Comparison of ENCODE assay signal across 17 mouse cellular contexts in the genomic region with DNA sequence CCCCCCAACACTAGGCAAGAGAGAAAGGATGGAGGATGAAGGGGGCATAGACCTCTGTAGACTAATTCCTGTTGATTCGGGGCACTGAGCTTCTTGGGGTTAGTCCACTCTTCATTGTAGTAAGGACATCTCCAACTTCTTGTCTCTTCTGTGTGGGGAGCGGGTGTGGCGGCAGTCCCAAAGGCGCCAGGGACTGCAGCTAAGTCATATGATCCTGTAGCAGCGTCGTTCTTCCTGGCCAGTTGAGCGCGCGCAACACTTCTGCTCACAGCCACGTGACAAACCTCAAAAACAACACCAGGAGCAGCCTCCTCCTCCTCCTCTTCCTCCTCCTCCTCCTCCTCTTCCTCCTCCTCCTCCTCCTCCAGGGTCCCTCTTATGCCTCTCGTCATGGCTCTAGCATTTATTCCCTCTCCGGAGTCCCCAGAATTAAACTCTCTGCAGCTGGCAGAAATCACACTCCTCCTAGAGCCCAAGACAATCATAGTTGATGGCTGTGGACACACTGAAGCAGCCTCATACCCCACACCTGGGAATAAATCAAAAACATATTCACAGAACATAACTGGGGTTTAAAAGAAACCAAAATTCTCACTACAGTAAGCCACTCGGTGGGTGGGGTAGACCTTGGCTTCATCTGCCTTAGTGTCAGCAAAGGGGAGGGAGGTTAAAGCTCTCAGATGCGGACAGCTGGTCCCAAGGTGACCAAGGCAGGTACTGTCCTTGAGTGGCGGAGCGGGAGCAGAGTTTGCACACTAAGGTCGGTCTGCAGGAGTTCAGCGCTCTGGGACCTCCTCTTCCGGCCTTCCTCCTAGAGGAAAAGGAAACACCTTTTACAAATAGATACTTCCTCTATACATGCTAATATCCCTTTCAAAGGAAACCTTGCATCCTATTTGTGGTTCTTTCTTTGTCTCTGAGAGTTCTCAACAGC. TPM values are rescaled to one million over a fixed set of nuclear protein-coding genes. Genes with fewer than 3 reads are reported as not detected.
DNase-seq lines count a peak whose midpoint lies in the region; ATAC-seq lines count a peak whose summit lies in the region.
"Had no signal": no experiment of that assay in that cellular context is flagged by ENCODE, and none has a peak within 500 bp of the region (broad histone marks: within the 10 kb centered on the region; RNA-seq: fewer than 3 reads in every experiment).

No protein-coding gene starts in this region.

- no peak for ATAC-seq in heart, embryonic 16.5 days (replicated peaks; ENCODE audit: extremely low read depth, insufficient read depth, low FRiP score)
- no peak for ATAC-seq in cerebellum, adult (ENCODE audit: insufficient number of reproducible peaks, low FRiP score, low TSS enrichment)
- ATAC-seq: forebrain, embryonic 16.5 days had no signal

- no peaks in the 10 kb centered on the region for H3K27me3 ChIP-seq in heart, embryonic 16.5 days (ENCODE audit: control insufficient read depth, insufficient read depth, low read length)
- peaks cover 7% of the 10 kb centered on the region; the same call in 1 of the 2 replicates for H3K27me3 ChIP-seq in embryonic facial prominence, embryonic 10.5 days (replicated peaks; ENCODE audit: low read depth, poor library complexity, severe bottlenecking)

- H3K27ac ChIP-seq in heart, embryonic 16.5 days (ENCODE audit: low read length) = no peak overlapping the region
- no peak overlapping the region for H3K27ac ChIP-seq in embryonic facial prominence, embryonic 10.5 days (replicated peaks)

- 0 out of 2 replicates have a peak overlapping the region, but pooled peaks have one; percentile 12 for H3K4me2 ChIP-seq in heart, embryonic 16.5 days (ENCODE audit: low read depth, low read length)

- 77% methylated on average over 19 of the region's 19 CpGs for WGBS in heart, embryonic 16.5 days
- WGBS in embryonic facial prominence, embryonic 10.5 days = 90% methylated on average over 19 of the region's 19 CpGs

- H3K36me3 ChIP-seq in heart, embryonic 16.5 days (ENCODE audit: control insufficient read depth, insufficient read depth) = no peaks in the 10 kb centered on the region
- no peaks in the 10 kb centered on the region for H3K36me3 ChIP-seq in embryonic facial prominence, embryonic 10.5 days (replicated peaks)

- H3K9ac ChIP-seq in heart, embryonic 16.5 days (ENCODE audit: low read length) = no peak overlapping the region

- peaks cover 2% of the 10 kb centered on the region for H3K4me1 ChIP-seq in heart, embryonic 16.5 days (ENCODE audit: control insufficient read depth, insufficient read depth, low read length)
- H3K4me1 ChIP-seq in embryonic facial prominence, embryonic 10.5 days = peaks cover 21% of the 10 kb centered on the region

- no peak overlapping the region for H3K4me3 ChIP-seq in heart, embryonic 16.5 days (ENCODE audit: low read length)
- H3K4me3 ChIP-seq in embryonic facial prominence, embryonic 10.5 days = no peak overlapping the region
- H3K4me3 ChIP-seq: erythroblast, embryonic 14.5 days had no signal

- H3K9me3 ChIP-seq in heart, embryonic 16.5 days (replicated peaks; ENCODE audit: control insufficient read depth, low read length) = no peaks in the 10 kb centered on the region
- no peaks in the 10 kb centered on the region for H3K9me3 ChIP-seq in embryonic facial prominence, embryonic 10.5 days

- no peak for DNase-seq in heart, adult 9 months (ENCODE audit: low spot score in 2 of 2)
- DNase-seq in B cell, adult 2 months = peak; percentile 63 to 65
- peak; percentile 74 for DNase-seq in induced T-regulatory cell, adult 2 months (ENCODE audit: low read depth)
- DNase-seq in naive thymus-derived CD4-positive, alpha-beta T cell, adult 2 months (ENCODE audit: low read depth) = peak; percentile 56
- no peak for DNase-seq in kidney, postnatal 10 days
- DNase-seq in embryonic facial prominence, embryonic 10.5 days (ENCODE audit: low spot score) = no peak
- DNase-seq: adrenal gland, postnatal 14 days; cerebellum, adult 9-11 months; heart, postnatal 4 days; kidney, postnatal 14 days; layer of hippocampus, adult 9-11 months; liver; spleen, adult 18-20 months had no signal

RNA-seq across cellular contexts. Expression of a gene that starts 3.1 kb away (rescaled TPM):
- 2.0 and 7.8 TPM in 2 replicates for polyA plus RNA-seq in heart, embryonic 16.5 days (2015; fragmentation: Nextera tagmentation; extraction: Ambion mirVana)
- polyA plus RNA-seq in embryonic facial prominence, embryonic 10.5 days (2016; fragmentation: Nextera tagmentation; extraction: Ambion mirVana) = not detected in 2 replicates
- polyA plus RNA-seq: erythroblast, embryonic 14.5 days had no signal

Comparison
In these comparisons a context has a peak if more than half of its experiments do, and no peak if none do; other contexts are left out.
1. DNase-seq: peak in B cell, adult 2 months (2 of 2), induced T-regulatory cell, adult 2 months (single experiment) and naive thymus-derived CD4-positive, alpha-beta T cell, adult 2 months (single experiment); none in heart, adult 9 months (0 of 2), kidney, postnatal 10 days (single experiment) and embryonic facial prominence, embryonic 10.5 days (single experiment).